Mouse (Mus musculus) hindbrain, embryonic 16.5 days (tissue): ENCODE data around the gene Ptgfrn. TPM values are rescaled to one million over a fixed set of nuclear protein-coding genes. Genes with fewer than 3 reads are reported as not detected.

Experiments used
- ATAC-seq: fragments of 200-750 bp; cut with Nextera tagmentation; 2 replicates; pipeline ENCODE4 v1.8.0; 2017; ENCODE audit warnings: moderate TSS enrichment, moderate library complexity
- H3K27ac ChIP-seq: fragments of 300-500 bp; sonication (generic); 2 replicates; pipeline ENCODE4 v1.5.1; 2014; ENCODE audit warnings: low read depth, mild to moderate bottlenecking, control low read depth, low read length, moderate library complexity
- H3K27me3 ChIP-seq: fragments of 300-500 bp; sonication (generic); replicated peaks from 2 replicates; pipeline ENCODE4 v1.6.1; 2014; ENCODE audit warnings: low read length; ENCODE audit not compliant: control insufficient read depth, insufficient read depth
- H3K36me3 ChIP-seq: fragments of 300-500 bp; sonication (generic); 2 replicates; pipeline ENCODE4 v1.6.1; 2014; ENCODE audit warnings: mild to moderate bottlenecking, low read length, moderate library complexity, mixed read lengths; ENCODE audit not compliant: control insufficient read depth, insufficient read depth
- H3K4me1 ChIP-seq: fragments of 300-500 bp; sonication (generic); 2 replicates; pipeline ENCODE4 v1.6.1; 2014; ENCODE audit warnings: low read depth, low read length; ENCODE audit not compliant: control insufficient read depth, insufficient read depth
- H3K4me2 ChIP-seq: fragments of 300-500 bp; sonication (generic); 2 replicates; pipeline ENCODE4 v1.6.1; 2014; ENCODE audit warnings: mild to moderate bottlenecking, low read length, control low read depth, moderate library complexity
- H3K4me3 ChIP-seq: fragments of 300-500 bp; sonication (generic); 2 replicates; pipeline ENCODE4 v1.5.1; 2014; ENCODE audit warnings: mild to moderate bottlenecking, low read length, control low read depth, moderate library complexity
- H3K9ac ChIP-seq: fragments of 300-500 bp; sonication (generic); 2 replicates; pipeline ENCODE4 v1.6.1; 2014; ENCODE audit warnings: low read depth, mild to moderate bottlenecking, control low read depth, low read length, moderate library complexity
- H3K9me3 ChIP-seq: fragments of 300-500 bp; sonication (generic); 2 replicates; pipeline ENCODE4 v1.6.1; 2014; ENCODE audit warnings: mild to moderate bottlenecking, low read length, moderate library complexity; ENCODE audit not compliant: control insufficient read depth
- WGBS: fragments of 180-500 bp; shearing (Covaris S2); extraction: QIAGEN DNeasy Blood & Tissue Kit; methylation state at CpG from one replicate; pipeline ENCODE4 v1.1.7; 2014; 5-methylcytosine and 5-hydroxymethylcytosine counted together
- polyA plus RNA-seq: library from polyadenylated mRNA; unstranded; fragments of >200 nt; fragmentation: Nextera tagmentation; extraction: Ambion mirVana; gene quantifications from 2 replicates; pipeline ENCODE4 v1.2.1, GENCODE M21; 2015

The Ptgfrn gene
- polyA plus RNA-seq, 1 experiment from 2014 or later = 3.1 TPM

DNA sequence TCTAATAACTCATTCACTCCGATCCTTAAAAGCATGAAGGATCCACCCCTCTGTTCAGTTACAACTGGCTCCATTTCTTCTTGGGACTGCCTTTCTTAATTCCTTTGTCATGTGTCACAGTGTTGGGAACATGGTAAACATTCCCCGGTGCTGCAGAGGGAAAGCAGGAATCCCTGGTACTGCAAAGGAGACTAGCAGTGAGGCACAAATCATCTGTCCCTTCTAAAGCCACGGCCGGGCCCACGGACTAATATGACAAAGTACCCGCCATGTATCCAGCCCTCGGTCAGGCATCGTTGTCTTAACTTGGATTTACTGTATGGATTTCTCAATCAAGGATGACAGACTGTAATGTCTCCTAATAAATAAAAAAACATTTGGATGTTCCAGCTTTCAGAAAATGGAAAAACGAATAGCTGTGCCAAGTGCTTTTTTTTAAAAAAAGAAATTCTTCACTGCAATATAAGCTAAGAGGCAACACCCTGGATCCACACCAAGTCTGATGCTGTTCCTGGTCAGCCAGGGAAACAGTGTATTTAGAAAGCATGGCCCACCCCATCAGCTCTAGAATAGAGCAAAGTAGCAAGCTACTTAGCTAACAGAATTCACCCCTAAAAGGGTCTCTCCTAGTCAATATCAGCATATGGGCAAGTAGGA is 10.2 kb downstream of the Ptgfrn start:
- Histone ChIP-seq H3K4me3 (no peak overlapping the region), H3K27me3 (no peaks in the 10 kb centered on the region), H3K9ac (no peak overlapping the region), H3K4me1 (no peaks in the 10 kb centered on the region; the same call in 1 of the 2 replicates), H3K27ac (no peak overlapping the region), H3K36me3 (no peaks in the 10 kb centered on the region), H3K9me3 (no peaks in the 10 kb centered on the region), H3K4me2 (no peak overlapping the region)
- 71% methylated on average over 9 of the region's 9 CpGs for WGBS
- no peak for ATAC-seq

DNA sequence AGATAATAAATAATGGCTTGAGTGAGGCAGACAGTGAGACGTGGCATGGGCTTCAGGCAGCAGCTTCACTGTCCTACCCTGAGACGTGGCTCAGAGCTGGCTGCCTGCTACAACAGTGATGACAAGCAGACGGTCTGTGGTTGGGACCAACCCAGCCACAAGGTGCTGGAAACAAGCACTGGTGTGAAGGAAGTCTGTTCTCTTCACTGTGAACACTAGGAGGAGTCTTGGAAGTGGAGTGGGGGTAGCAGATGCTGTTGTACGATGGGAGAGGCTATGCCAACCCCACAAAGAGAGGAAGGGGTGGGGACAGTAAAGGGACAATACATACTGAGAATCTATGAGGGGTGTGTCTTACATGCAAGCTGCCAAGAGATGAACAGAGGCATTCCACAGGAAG is 12.0 kb downstream of the Ptgfrn start:
- Histone ChIP-seq H3K27ac (no peak overlapping the region), H3K9ac (no peak overlapping the region), H3K36me3 (no peaks in the 10 kb centered on the region), H3K4me1 (no peaks in the 10 kb centered on the region; the same call in 1 of the 2 replicates), H3K4me3 (no peak overlapping the region), H3K4me2 (no peak overlapping the region), H3K9me3 (no peaks in the 10 kb centered on the region), H3K27me3 (no peaks in the 10 kb centered on the region)
- ATAC-seq = peak; percentile 53; the same call in 1 of the 2 replicates
- 65% methylated on average over 4 of the region's 4 CpGs for WGBS

DNA sequence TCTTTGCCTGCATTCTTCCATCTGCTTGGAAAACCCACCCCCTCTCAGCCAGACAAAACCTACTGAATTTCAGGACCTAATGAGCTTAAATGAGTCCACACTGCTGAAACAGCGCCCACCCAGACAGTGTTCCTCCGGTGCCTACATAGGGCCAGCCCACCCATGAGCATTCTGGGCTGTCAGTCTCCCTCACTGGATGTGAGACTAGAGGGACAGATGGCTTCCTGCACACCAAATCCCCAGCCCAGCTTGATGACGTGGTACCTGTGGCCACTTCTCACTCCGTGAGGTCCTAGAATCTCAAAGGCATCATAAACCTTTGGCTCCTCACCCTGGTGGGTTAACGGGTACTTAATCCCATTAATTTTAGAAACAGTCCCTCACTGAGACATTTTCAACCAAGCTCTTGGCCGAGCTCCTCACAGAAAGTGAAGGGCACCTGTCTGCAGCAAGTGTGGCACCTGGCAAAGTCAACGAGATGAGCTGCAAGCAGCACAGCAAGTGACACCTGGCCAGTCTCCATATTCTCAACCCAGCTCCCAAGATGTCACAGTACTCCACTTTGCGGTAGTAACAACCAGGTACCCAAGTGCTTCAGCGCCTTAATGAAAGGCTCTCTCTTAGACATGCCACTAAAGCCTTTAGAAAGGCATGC is 12.8 kb downstream of the Ptgfrn start:
- ATAC-seq = no peak
- H3K4me1 ChIP-seq = no peaks in the 10 kb centered on the region; the same call in 1 of the 2 replicates
- H3K9ac ChIP-seq = no peak overlapping the region
- no peak overlapping the region for H3K4me3 ChIP-seq
- 69% methylated on average over 9 of the region's 9 CpGs for WGBS
- no peak overlapping the region for H3K27ac ChIP-seq
- no peaks in the 10 kb centered on the region for H3K36me3 ChIP-seq
- H3K4me2 ChIP-seq = no peak overlapping the region
- H3K9me3 ChIP-seq = no peaks in the 10 kb centered on the region
- no peaks in the 10 kb centered on the region for H3K27me3 ChIP-seq

DNA sequence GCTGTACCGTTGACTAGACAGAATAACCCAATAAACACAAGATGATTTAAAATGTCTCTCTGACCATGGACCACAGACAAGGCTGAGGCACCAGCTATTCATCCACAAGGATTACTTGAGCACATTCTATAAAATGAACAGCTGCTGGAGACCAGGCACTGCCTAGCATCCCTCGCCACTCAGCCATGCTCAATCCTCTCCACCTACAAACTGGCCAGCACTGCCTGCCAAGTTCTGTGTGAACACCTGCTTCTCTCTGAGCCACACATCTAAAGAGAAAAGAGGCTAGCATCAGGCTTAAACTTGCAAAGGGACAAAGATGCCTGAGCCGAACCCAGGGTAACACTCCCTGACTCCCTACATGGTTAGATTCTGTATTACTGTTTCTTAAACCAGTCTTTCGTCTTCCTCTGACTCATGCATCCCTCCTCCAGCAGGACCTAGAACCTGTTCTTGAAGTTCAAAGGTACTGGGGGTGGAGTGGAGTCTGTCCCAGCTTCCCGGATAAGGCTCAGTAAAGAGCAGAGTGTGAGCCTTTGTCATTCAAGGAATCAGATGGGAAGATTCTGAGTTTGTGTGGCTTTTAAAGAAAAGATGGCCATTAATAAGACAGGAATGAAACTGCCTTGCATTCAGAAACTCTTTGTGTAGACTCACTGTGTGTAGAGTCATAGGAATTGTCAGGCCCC is 14.2 kb downstream of the Ptgfrn start:
- 77% methylated on average over 5 of the region's 5 CpGs for WGBS
- Histone ChIP-seq H3K27me3 (no peaks in the 10 kb centered on the region), H3K9me3 (no peaks in the 10 kb centered on the region), H3K27ac (no peak overlapping the region), H3K9ac (no peak overlapping the region), H3K36me3 (no peaks in the 10 kb centered on the region), H3K4me2 (no peak overlapping the region), H3K4me1 (0 out of 2 replicates have a peak, but pooled peaks cover 2% of the 10 kb centered on the region), H3K4me3 (no peak overlapping the region)
- ATAC-seq = no peak

DNA sequence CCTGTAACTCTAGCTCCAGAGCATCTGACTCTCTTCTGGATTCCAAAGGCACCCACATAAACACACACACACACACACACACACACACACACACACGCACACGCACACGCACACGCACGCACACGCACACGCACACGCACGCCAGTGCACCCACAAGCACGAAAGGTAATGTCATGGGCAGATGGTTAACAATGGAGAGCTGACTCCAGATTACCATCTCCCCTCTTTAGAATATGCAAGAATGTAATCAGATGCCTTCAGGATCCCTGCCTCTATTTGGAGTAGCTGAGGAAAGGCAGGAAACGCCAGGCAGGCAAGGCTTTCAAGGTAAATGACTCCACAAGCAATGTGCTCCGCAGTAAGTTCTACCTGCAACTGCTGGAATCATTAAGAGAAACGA is 17.9 kb downstream of the Ptgfrn start:
- no peak overlapping the region for H3K4me3 ChIP-seq
- 78% methylated on average over 13 of the region's 13 CpGs for WGBS
- no peaks in the 10 kb centered on the region for H3K27me3 ChIP-seq
- no peak overlapping the region for H3K9ac ChIP-seq
- no peak for ATAC-seq
- H3K36me3 ChIP-seq = no peaks in the 10 kb centered on the region
- H3K4me2 ChIP-seq = no peak overlapping the region
- H3K27ac ChIP-seq = no peak overlapping the region
- H3K9me3 ChIP-seq = no peaks in the 10 kb centered on the region
- H3K4me1 ChIP-seq = 0 out of 2 replicates have a peak, but pooled peaks cover 2% of the 10 kb centered on the region

DNA sequence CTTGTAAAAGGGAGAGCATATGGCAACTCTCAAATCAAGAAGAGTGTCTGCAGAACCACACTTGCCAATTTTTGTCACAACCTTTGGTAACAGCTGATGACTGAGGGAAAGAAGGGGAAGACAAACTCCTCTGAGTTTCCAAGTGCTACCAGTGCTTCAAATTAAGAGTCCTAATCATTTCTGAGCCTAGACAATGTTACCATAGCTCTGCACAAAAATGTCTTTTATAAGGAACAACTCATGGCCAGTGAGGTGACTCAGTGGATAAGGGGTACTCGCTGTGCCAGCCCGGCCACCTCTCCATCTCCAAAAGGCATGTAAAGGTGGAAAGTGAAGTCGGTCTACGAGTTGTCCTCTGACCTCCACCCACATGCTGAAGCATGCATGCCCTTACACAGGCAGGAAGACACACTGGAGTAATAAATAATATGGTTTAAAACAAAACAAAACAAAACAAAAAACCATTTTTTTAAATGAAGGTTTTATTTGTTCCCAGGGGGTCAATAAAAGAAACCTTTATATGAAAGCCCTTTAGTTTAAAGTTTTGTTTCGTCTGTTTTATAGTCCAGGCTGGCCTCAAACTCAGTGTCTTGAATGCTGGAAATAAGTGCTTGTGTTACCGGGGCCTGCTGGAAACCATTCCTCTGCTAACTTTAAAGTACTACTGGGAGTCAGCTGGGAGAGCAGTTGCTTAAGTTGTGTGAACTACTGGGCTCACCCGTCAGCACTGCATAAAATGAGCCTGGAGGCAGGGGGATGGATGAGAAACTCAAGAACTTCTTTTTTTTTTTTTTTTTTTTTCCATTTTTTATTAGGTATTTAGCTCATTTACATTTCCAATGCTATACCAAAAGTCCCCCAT is 23.3 kb downstream of the Ptgfrn start:
- Histone ChIP-seq H3K4me3 (no peak overlapping the region), H3K4me2 (no peak overlapping the region), H3K9ac (no peak overlapping the region), H3K36me3 (no peaks in the 10 kb centered on the region), H3K27me3 (no peaks in the 10 kb centered on the region), H3K9me3 (no peaks in the 10 kb centered on the region), H3K4me1 (0 out of 2 replicates have a peak, but pooled peaks cover 2% of the 10 kb centered on the region), H3K27ac (no peak overlapping the region)
- no peak for ATAC-seq
- WGBS = 74% methylated on average over 7 of the region's 7 CpGs

DNA sequence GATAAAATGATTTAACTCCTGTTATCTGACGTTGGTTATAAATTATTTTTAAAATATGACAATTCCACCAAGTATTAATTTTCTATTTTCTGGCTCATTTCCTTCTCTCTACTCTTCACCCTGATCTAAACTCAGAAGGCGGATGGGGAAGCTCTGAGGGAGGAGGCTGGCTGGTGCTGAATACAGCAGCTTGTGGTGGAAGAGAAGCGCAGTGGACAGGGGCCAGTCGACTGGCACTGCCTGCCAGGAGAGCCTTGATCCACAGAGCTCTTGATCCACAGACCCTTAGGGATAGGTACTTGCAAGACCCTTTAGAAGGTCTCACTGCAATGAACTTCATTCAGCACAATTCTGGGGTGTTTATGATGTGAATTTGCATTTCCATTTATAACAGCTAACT is 29.2 kb downstream of the Ptgfrn start:
- no peaks in the 10 kb centered on the region for H3K9me3 ChIP-seq
- ATAC-seq = no peak
- no peak overlapping the region for H3K9ac ChIP-seq
- no peaks in the 10 kb centered on the region; the same call in 1 of the 2 replicates for H3K4me1 ChIP-seq
- 83% methylated on average over 4 of the region's 4 CpGs for WGBS
- H3K4me3 ChIP-seq = no peak overlapping the region
- no peak overlapping the region for H3K27ac ChIP-seq
- H3K27me3 ChIP-seq = no peaks in the 10 kb centered on the region
- peaks cover 2% of the 10 kb centered on the region for H3K36me3 ChIP-seq
- no peak overlapping the region for H3K4me2 ChIP-seq

DNA sequence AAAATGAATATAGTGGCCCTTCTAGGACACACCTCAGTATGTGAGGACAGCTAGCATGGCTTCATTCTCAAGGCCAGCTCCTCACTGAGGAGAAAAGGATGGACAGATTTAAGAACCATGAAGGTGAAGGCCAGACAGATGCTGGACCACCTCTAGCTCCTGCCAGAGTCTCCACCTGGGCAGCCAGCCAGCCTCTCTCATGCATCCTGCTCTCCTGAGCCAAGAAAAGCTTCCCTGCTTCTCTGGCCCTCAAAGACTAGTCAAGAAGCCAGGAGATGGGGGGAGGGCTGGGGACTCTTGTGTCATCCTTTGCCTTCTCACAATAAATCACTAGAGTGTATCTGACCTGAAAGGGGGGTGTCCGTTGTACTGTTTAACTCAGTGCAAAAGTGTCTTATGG is 31.7 kb downstream of the Ptgfrn start:
- no peaks in the 10 kb centered on the region for H3K27me3 ChIP-seq
- no peak overlapping the region for H3K9ac ChIP-seq
- no peaks in the 10 kb centered on the region for H3K9me3 ChIP-seq
- 67% methylated on average over 1 of the region's 1 CpGs for WGBS
- peaks cover 2% of the 10 kb centered on the region for H3K36me3 ChIP-seq
- H3K4me3 ChIP-seq = no peak overlapping the region
- H3K4me2 ChIP-seq = no peak overlapping the region
- no peaks in the 10 kb centered on the region; the same call in 1 of the 2 replicates for H3K4me1 ChIP-seq
- H3K27ac ChIP-seq = no peak overlapping the region
- ATAC-seq = 0 out of 2 replicates have a peak, but pooled peaks have one; percentile 19
